Comparison of ENCODE assay signal across 11 mouse cellular contexts in the genomic region with DNA sequence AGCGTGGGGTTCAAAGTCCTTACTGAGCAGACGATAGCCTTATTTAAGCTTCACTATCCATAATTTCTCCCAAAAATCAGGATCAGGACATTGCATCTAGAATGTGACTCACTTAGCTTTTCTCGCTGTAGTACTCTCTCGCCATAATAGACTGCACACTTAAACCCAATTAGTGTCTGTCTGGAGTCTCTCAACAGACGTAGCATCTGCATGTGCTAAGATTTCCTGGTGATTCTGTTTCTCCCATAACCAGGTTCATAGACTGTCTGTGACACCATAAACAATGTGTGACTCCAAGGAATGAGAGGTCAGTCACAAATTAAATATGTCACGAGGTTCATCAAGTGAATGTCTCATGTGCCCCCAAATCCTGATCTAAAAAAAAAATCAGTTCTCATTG.
"Had no signal": no experiment of that assay in that cellular context is flagged by ENCODE, and none has a peak within 500 bp of the region (broad histone marks: within the 10 kb centered on the region; RNA-seq: fewer than 3 reads in every experiment).

No protein-coding gene starts in this region.

- DNase-seq: left cerebral cortex, postnatal 4 days; liver; liver, embryonic 13.5 days; liver, postnatal 0 days; lung, adult 18-20 months; lung, adult 2 months; lung, embryonic 14.5 days; lung, postnatal 10 days; lung, postnatal 14 days; lung, postnatal 36 days; midbrain, embryonic 14.5 days had no signal
